Comparison of ENCODE assay signal across 2 mouse cellular contexts in genomic region chr17:6707422-6707821, GRCm38 (mm10). TPM values are rescaled to one million over a fixed set of nuclear protein-coding genes. Genes with fewer than 3 reads are reported as not detected.
"Had no signal": no experiment of that assay in that cellular context is flagged by ENCODE, and none has a peak within 500 bp of the region (broad histone marks: within the 10 kb centered on the region; RNA-seq: fewer than 3 reads in every experiment).

No protein-coding gene starts in this region.

RNA-seq across cellular contexts. Expression of gene Sytl3, which starts 48.5 kb away (rescaled TPM):
- polyA plus RNA-seq: heart, embryonic 12.5 days; heart, embryonic 13.5 days had no signal
